Mouse (Mus musculus): ENCODE measurements around the gene Katna1. TPM values are rescaled to one million over a fixed set of nuclear protein-coding genes. Genes with fewer than 3 reads are reported as not detected.
A peak's percentile ranks its signal among the peaks of the same experiment; 100 is the strongest.

Gene Katna1
- polyA plus RNA-seq, 1 experiment from 2014 or later: 52.3 TPM

- WGBS: under 1% methylated on average over 51 of the region's 77 CpGs
These were observed 54.7 kb downstream of the Katna1 start for GRCm38 (mm10) chr10:7780238-7781176.

DNA sequence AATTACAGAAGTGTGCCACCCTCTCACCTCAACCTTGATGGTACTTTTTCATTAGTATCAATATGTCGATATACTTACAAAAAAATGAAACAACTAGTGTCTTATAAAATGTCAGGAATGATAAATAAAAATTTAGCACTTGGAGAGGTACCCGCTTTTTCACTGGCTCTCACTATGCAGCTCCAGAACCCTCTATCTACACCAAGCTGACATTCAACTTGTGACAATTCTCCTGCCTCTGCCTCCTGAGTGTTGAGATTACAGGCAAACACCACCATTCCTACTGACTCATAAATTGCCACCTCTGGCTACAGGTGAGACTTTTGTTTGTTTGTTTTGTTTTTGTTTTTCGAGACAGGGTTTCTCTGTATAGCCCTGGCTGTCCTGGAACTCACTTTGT is 55.4 kb downstream of the Katna1 start:
- no peak overlapping the region for H3K27ac ChIP-seq
- H3K9me3 ChIP-seq (replicated peaks): no peaks in the 10 kb centered on the region
- no peaks in the 10 kb centered on the region for H3K27me3 ChIP-seq
- H3K4me2 ChIP-seq: peak overlapping the region; percentile 78
- 55% methylated on average over 3 of the region's 3 CpGs for WGBS
- peak; percentile 54 for ATAC-seq
- H3K4me1 ChIP-seq: peaks cover 9% of the 10 kb centered on the region; the same call in 1 of the 2 replicates
- H3K9ac ChIP-seq: no peak overlapping the region; the same call in 1 of the 2 replicates
- H3K4me3 ChIP-seq: peak overlapping the region; percentile 75
- peaks cover 10% of the 10 kb centered on the region; the same call in 1 of the 2 replicates for H3K36me3 ChIP-seq (ENCODE audit: poor library complexity, severe bottlenecking)

More at GRCm38 (mm10) chr10:7780238-7781176, 54.7 kb downstream of the Katna1 start:
- Histone ChIP-seq H3K4me2 (peak overlapping the region; percentile 78), H3K27me3 (no peaks in the 10 kb centered on the region), H3K4me1 (peaks cover 9% of the 10 kb centered on the region; the same call in 1 of the 2 replicates), H3K9ac (peak overlapping the region; percentile 80), H3K9me3 (replicated peaks) (no peaks in the 10 kb centered on the region), H3K36me3 (ENCODE audit: poor library complexity, severe bottlenecking) (peaks cover 14% of the 10 kb centered on the region; the same call in 1 of the 2 replicates), H3K4me3 (peak overlapping the region; percentile 75), H3K27ac (no peak overlapping the region)
- ATAC-seq: peak; percentile 94

DNA sequence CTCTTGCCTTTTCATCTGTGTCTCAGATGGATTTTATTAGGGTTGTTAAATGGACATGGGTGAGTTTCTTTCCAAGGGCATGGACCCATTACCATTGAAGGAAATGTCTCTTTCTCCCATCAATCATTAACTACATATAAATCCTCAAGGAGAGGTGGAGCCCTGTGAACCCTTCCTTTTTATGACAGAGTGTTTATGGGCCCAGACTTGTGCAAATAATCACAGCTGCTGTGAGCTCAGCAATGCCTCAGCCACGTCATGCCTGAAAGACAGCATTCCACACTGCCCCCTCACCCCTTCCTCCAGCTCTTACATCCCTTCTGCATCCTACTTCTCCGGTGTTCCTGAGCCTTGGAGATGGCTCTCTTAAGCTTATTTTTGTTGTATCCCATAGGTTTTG is 61.5 kb downstream of the Katna1 start:
- Histone ChIP-seq H3K4me1 (peaks cover 11% of the 10 kb centered on the region; the same call in 1 of the 2 replicates), H3K9ac (no peak overlapping the region), H3K4me3 (no peak overlapping the region), H3K27ac (no peak overlapping the region), H3K4me2 (no peak overlapping the region), H3K27me3 (no peaks in the 10 kb centered on the region), H3K9me3 (replicated peaks) (no peaks in the 10 kb centered on the region), H3K36me3 (ENCODE audit: poor library complexity, severe bottlenecking) (peaks cover 15% of the 10 kb centered on the region)
- no peak for ATAC-seq
- WGBS: 66% methylated on average over 2 of the region's 2 CpGs

GRCm38 (mm10) chr10:7792254-7792750 is 66.5 kb downstream of the Katna1 start:
- peak overlapping the region; percentile 89 for H3K9ac ChIP-seq
- H3K27me3 ChIP-seq: no peaks in the 10 kb centered on the region
- H3K9me3 ChIP-seq (replicated peaks): no peaks in the 10 kb centered on the region
- ATAC-seq: peak; percentile 34
- 0% methylated on average over 10 of the region's 10 CpGs for WGBS
- H3K4me2 ChIP-seq: peak overlapping the region; percentile 84
- H3K36me3 ChIP-seq (ENCODE audit: poor library complexity, severe bottlenecking): peaks cover 26% of the 10 kb centered on the region
- peak overlapping the region; percentile 51; the same call in 1 of the 2 replicates for H3K27ac ChIP-seq
- H3K4me1 ChIP-seq: peaks cover 25% of the 10 kb centered on the region
- peak overlapping the region; percentile 63 for H3K4me3 ChIP-seq

DNA sequence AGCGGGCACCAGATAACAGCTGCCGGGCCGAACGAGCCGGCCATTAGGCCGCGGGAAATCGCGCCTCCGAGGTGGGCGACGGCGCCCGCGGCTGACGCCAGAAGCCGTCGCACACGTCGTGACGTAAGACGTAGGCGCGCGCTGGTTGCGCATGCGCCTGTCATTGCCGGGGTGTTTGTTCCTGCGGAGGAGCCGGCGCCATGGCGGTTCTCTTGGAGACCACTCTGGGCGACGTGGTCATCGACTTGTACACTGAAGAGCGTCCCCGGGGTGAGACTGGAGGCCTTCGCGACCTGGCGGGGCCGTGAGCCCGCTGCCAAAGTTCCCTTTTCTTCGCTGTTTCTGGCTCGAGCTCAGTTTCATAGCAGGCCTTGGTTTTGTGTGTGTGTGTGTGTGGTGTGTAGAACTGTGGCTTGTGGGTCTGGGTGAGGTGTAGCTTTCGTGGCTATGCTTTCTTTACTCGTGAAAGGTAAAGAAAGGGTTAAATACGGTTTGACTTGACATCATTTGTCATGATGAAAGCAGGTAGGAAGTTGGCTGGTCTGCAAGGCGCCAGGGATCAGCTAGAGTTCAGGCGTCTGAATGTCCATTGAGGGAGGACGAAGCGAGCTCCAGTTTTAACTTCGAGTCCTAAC is 67.1 kb downstream of the Katna1 start, which contains the start of the genes Ginm1 and Ppil4:
Gene Ginm1, minus strand, starts transcription at position 74 of the 635 bp plus-strand sequence.
Gene Ppil4, plus strand, starts transcription at position 141 of the 635 bp plus-strand sequence.
- H3K4me2 ChIP-seq: peak within 1 kb of the TSS; percentile 84
- peak within 1 kb of the TSS; percentile 89 for H3K9ac ChIP-seq
- WGBS: under 1% methylated on average over 52 of the region's 52 CpGs
- peaks cover 31% of the 10 kb centered on the region for H3K36me3 ChIP-seq (ENCODE audit: poor library complexity, severe bottlenecking)
- no peaks in the 10 kb centered on the region for H3K27me3 ChIP-seq
- peak; percentile 96 for ATAC-seq
- H3K4me3 ChIP-seq: peak within 1 kb of the TSS; percentile 63
- H3K9me3 ChIP-seq (replicated peaks): no peaks in the 10 kb centered on the region
- peaks cover 25% of the 10 kb centered on the region for H3K4me1 ChIP-seq
- peak within 1 kb of the TSS; percentile 51; the same call in 1 of the 2 replicates for H3K27ac ChIP-seq

DNA sequence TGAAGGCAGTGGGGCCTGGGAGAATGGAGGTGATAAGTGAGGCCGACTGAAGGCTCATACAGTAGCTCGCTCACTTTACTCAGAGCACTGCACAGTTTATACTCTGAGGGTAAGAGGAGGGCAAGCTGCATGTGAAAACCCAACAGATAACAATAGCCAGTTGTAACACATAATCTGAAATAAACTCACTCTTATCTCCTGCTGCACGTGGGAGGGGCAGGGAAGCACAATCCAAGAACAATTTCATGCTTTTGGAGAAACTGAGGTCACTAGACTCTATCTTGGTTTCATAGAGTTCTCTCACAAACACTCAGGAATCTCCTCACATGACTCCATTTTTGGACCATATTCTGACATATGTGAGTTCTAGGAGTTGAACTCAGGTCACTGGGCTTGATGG is 75.5 kb downstream of the Katna1 start:
- H3K9me3 ChIP-seq (replicated peaks): no peaks in the 10 kb centered on the region
- H3K4me3 ChIP-seq: no peak overlapping the region
- 95% methylated on average over 3 of the region's 3 CpGs for WGBS
- no peak overlapping the region for H3K27ac ChIP-seq
- H3K36me3 ChIP-seq (ENCODE audit: poor library complexity, severe bottlenecking): peaks cover 84% of the 10 kb centered on the region
- H3K9ac ChIP-seq: no peak overlapping the region
- no peaks in the 10 kb centered on the region for H3K4me1 ChIP-seq
- ATAC-seq: no peak
- H3K4me2 ChIP-seq: no peak overlapping the region
- H3K27me3 ChIP-seq: no peaks in the 10 kb centered on the region

- no peak overlapping the region for H3K4me2 ChIP-seq
- H3K27me3 ChIP-seq: no peaks in the 10 kb centered on the region
- no peak overlapping the region for H3K9ac ChIP-seq
- H3K4me1 ChIP-seq: no peaks in the 10 kb centered on the region
- no peaks in the 10 kb centered on the region for H3K9me3 ChIP-seq (replicated peaks)
- H3K4me3 ChIP-seq: no peak overlapping the region
- 92% methylated on average over 2 of the region's 2 CpGs for WGBS
- no peak overlapping the region for H3K27ac ChIP-seq
- H3K36me3 ChIP-seq (ENCODE audit: poor library complexity, severe bottlenecking): peaks cover 79% of the 10 kb centered on the region
- no peak for ATAC-seq
These were observed 76.8 kb downstream of the Katna1 start for GRCm38 (mm10) chr10:7802519-7803140.

GRCm38 (mm10) chr10:7809937-7810336 is 84.1 kb downstream of the Katna1 start:
- H3K36me3 ChIP-seq (ENCODE audit: poor library complexity, severe bottlenecking): peaks cover 74% of the 10 kb centered on the region
- peak; percentile 45; the same call in 1 of the 2 replicates for ATAC-seq
- H3K9me3 ChIP-seq (replicated peaks): no peaks in the 10 kb centered on the region

More at GRCm38 (mm10) chr10:7809937-7810336, 84.1 kb downstream of the Katna1 start:
- Histone ChIP-seq H3K9ac (no peak overlapping the region), H3K27ac (no peak overlapping the region), H3K4me2 (no peak overlapping the region), H3K4me1 (no peaks in the 10 kb centered on the region), H3K27me3 (no peaks in the 10 kb centered on the region), H3K4me3 (no peak overlapping the region)
- 49% methylated on average over 2 of the region's 2 CpGs for WGBS

Other genes starting within 250 kb of the Katna1 start
- gene Lrp11, start 136.2 kb upstream of the Katna1 start, polyA plus RNA-seq (2015; fragmentation: Nextera tagmentation; extraction: Ambion mirVana): 20.4 and 20.8 TPM in 2 replicates
- gene Nup43, start 58.5 kb upstream of the Katna1 start, polyA plus RNA-seq (2015; fragmentation: Nextera tagmentation; extraction: Ambion mirVana): 54.0 and 58.6 TPM in 2 replicates
- gene Pcmt1, start 44.9 kb upstream of the Katna1 start, polyA plus RNA-seq (2015; fragmentation: Nextera tagmentation; extraction: Ambion mirVana): 160 TPM in 2 replicates
- 10.0 and 10.5 TPM in 2 replicates for gene Lats1, start 44.8 kb upstream of the Katna1 start, polyA plus RNA-seq (2015; fragmentation: Nextera tagmentation; extraction: Ambion mirVana)
- gene Ginm1, start 66.8 kb downstream of the Katna1 start, polyA plus RNA-seq (2015; fragmentation: Nextera tagmentation; extraction: Ambion mirVana): 49.3 and 55.3 TPM in 2 replicates
- 51.1 and 57.7 TPM in 2 replicates for gene Ppil4, start 66.9 kb downstream of the Katna1 start, polyA plus RNA-seq (2015; fragmentation: Nextera tagmentation; extraction: Ambion mirVana)
- gene Zc3h12d, start 106.5 kb downstream of the Katna1 start, polyA plus RNA-seq (2015; fragmentation: Nextera tagmentation; extraction: Ambion mirVana): 0.06 TPM in 1 of 2 replicates, not detected in the other
- 17.0 and 18.6 TPM in 2 replicates for gene Tab2, start 230.2 kb downstream of the Katna1 start, polyA plus RNA-seq (2015; fragmentation: Nextera tagmentation; extraction: Ambion mirVana)